Mouse (Mus musculus) heart, embryonic 15.5 days (tissue): ENCODE data around the gene Sesn2. TPM values are rescaled to one million over a fixed set of nuclear protein-coding genes. Genes with fewer than 3 reads are reported as not detected.
A peak's percentile ranks its signal among the peaks of the same experiment; 100 is the strongest.

Experiments used
- ATAC-seq: fragments of 200-750 bp; cut with Nextera tagmentation; replicated peaks from 2 replicates; pipeline ENCODE4 v1.8.0; 2017; ENCODE audit warnings: low read depth, moderate TSS enrichment; ENCODE audit not compliant: insufficient number of reproducible peaks, insufficient read depth, low FRiP score
- H3K27ac ChIP-seq: fragments of 300-500 bp; sonication (generic); 2 replicates; pipeline ENCODE4 v1.5.1; 2015; ENCODE audit warnings: mild to moderate bottlenecking, inconsistent platforms
- H3K27me3 ChIP-seq: fragments of 300-500 bp; sonication (generic); 2 replicates; pipeline ENCODE4 v1.6.1; 2015; ENCODE audit warnings: inconsistent platforms
- H3K36me3 ChIP-seq: fragments of 300-500 bp; sonication (generic); 2 replicates; pipeline ENCODE4 v1.6.1; 2015; ENCODE audit warnings: mild to moderate bottlenecking, inconsistent platforms
- H3K4me1 ChIP-seq: fragments of 300-500 bp; sonication (generic); replicated peaks from 2 replicates; pipeline ENCODE4 v1.6.1; 2015; ENCODE audit warnings: inconsistent platforms
- H3K4me2 ChIP-seq: fragments of 300-500 bp; sonication (generic); 2 replicates; pipeline ENCODE4 v1.6.1; 2015; ENCODE audit warnings: inconsistent platforms, mild to moderate bottlenecking, moderate library complexity
- H3K4me3 ChIP-seq: fragments of 300-500 bp; sonication (generic); 2 replicates; pipeline ENCODE4 v1.5.1; 2015; ENCODE audit warnings: mild to moderate bottlenecking, inconsistent platforms
- H3K9ac ChIP-seq: fragments of 300-500 bp; sonication (generic); 2 replicates; pipeline ENCODE4 v1.6.1; 2015; ENCODE audit warnings: mild to moderate bottlenecking, inconsistent platforms
- H3K9me3 ChIP-seq: fragments of 300-500 bp; sonication (generic); replicated peaks from 2 replicates; pipeline ENCODE4 v1.6.1; 2016; ENCODE audit warnings: inconsistent platforms
- WGBS: fragments of 180-500 bp; shearing (Covaris S2); methylation state at CpG from one replicate; pipeline ENCODE4 v1.1.7; 2015; ENCODE audit warnings: mixed read lengths; 5-methylcytosine and 5-hydroxymethylcytosine counted together
- polyA plus RNA-seq: library from polyadenylated mRNA; unstranded; fragments of >200 nt; fragmentation: Nextera tagmentation; extraction: Ambion mirVana; gene quantifications from 2 replicates; pipeline ENCODE4 v1.2.1, GENCODE M21; 2015

The Sesn2 gene
- polyA plus RNA-seq, 1 experiment from 2014 or later: 5.1 TPM

- no peaks in the 10 kb centered on the region for H3K27me3 ChIP-seq
- no peak overlapping the region for H3K9ac ChIP-seq
- no peaks in the 10 kb centered on the region for H3K36me3 ChIP-seq
- H3K9me3 ChIP-seq: no peaks in the 10 kb centered on the region
- no peak for ATAC-seq
- H3K4me3 ChIP-seq: no peak overlapping the region
- WGBS: 68% methylated on average over 13 of the region's 13 CpGs
- no peak overlapping the region for H3K27ac ChIP-seq
- H3K4me2 ChIP-seq: no peak overlapping the region
- H3K4me1 ChIP-seq: no peaks in the 10 kb centered on the region
Measured at GRCm38 (mm10) chr4:132475895-132476878, 34.1 kb downstream of the Sesn2 start.

DNA sequence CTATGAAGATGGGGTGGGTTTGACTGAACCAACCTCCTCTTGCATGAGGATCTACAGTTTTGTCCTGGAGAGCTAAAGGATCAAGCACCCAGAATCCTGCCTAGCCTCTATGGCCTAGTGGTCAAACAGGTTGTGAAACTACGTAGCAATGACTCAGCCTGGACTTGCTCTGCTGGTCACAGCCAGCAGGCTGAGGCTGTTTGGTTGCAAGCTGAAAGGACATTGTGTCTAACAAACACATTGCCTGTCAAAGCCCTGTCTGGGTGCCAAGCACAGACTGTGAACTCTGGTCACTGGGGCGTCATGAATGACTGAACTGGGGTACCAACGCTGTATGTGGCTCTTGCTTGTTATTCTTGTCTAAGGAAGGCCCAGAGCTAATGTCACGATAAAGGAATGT, 35.7 kb downstream of the Sesn2 start:
- 70% methylated on average over 4 of the region's 4 CpGs for WGBS
- Histone ChIP-seq H3K9ac (no peak overlapping the region), H3K4me1 (no peaks in the 10 kb centered on the region), H3K36me3 (no peaks in the 10 kb centered on the region), H3K27me3 (no peaks in the 10 kb centered on the region), H3K4me2 (no peak overlapping the region), H3K9me3 (no peaks in the 10 kb centered on the region), H3K27ac (no peak overlapping the region), H3K4me3 (no peak overlapping the region)
- no peak for ATAC-seq

DNA sequence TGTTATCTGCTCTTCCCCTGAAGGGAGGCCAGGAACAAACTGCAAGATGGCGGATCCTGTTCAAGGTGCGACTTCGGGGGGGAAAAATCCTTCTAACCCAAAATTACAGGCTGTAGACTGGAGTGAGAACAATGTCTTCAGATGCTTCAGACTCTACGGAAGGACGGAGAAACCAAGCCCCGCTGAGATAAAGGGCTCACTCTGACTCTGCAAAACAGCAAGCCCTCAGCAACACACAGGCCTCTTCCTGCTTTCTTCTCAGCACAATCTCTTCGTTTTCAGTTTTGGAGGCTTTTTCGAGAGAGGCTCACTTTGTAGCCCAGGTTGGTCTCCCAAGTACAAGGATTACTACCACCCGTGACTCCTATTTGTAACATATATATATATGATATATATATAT, 36.9 kb downstream of the Sesn2 start:
- H3K4me3 ChIP-seq: no peak overlapping the region
- no peaks in the 10 kb centered on the region for H3K27me3 ChIP-seq
- no peaks in the 10 kb centered on the region for H3K9me3 ChIP-seq
- no peak overlapping the region for H3K9ac ChIP-seq
- H3K4me2 ChIP-seq: no peak overlapping the region
- no peaks in the 10 kb centered on the region for H3K4me1 ChIP-seq
- ATAC-seq: no peak
- H3K36me3 ChIP-seq: no peaks in the 10 kb centered on the region
- 82% methylated on average over 9 of the region's 9 CpGs for WGBS
- no peak overlapping the region for H3K27ac ChIP-seq

DNA sequence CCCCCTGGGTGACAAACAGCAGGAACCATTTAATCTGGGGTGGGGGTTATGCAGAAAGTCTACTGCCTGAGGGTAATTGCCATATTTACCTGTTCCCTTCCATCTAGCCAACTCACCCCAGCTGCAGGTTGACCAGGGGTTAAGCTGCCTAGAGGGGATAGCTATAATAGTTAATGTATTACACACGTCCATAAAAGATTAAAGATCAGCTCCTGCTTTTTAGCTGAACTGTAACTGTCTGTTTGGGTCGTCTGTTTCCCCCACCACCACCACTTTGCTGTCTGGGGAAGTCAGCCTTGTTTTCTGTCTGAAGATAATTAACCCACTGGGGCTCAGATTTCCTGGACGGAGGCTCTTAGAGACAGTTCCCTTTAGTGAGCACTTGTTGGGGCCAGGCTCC, 40.4 kb downstream of the Sesn2 start:
- no peaks in the 10 kb centered on the region for H3K4me1 ChIP-seq
- no peak overlapping the region for H3K9ac ChIP-seq
- H3K4me3 ChIP-seq: no peak overlapping the region
- no peaks in the 10 kb centered on the region for H3K27me3 ChIP-seq
- no peak overlapping the region for H3K4me2 ChIP-seq
- H3K9me3 ChIP-seq: no peaks in the 10 kb centered on the region
- H3K27ac ChIP-seq: no peak overlapping the region
- H3K36me3 ChIP-seq: no peaks in the 10 kb centered on the region
- 19% methylated on average over 3 of the region's 3 CpGs for WGBS
- no peak for ATAC-seq

DNA sequence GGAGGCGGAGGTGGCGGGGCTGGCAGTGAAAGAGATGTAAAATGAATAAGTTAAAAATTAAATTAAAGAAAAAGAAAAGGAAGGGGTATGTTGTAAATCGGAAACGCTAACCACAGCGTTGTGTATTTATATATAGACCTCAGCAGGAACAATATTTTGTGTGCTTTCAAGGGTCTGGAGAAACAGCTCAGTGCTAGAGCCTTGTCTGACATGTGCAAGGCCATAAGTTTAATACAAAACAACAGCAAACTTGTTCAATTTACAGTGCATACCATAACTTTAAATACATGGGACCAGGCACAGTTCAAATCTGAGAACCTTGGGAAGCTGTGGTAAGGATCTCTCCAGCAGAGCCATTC, 46.1 kb downstream of the Sesn2 start:
- Histone ChIP-seq H3K9ac (peak overlapping the region; percentile 76; the same call in 1 of the 2 replicates), H3K9me3 (no peaks in the 10 kb centered on the region), H3K4me3 (peak overlapping the region; percentile 78), H3K27ac (peak overlapping the region; percentile 58), H3K4me1 (peaks cover 23% of the 10 kb centered on the region), H3K4me2 (peak overlapping the region; percentile 74), H3K36me3 (peaks cover 12% of the 10 kb centered on the region), H3K27me3 (no peaks in the 10 kb centered on the region)
- 2% methylated on average over 5 of the region's 5 CpGs for WGBS
- ATAC-seq: no peak

DNA sequence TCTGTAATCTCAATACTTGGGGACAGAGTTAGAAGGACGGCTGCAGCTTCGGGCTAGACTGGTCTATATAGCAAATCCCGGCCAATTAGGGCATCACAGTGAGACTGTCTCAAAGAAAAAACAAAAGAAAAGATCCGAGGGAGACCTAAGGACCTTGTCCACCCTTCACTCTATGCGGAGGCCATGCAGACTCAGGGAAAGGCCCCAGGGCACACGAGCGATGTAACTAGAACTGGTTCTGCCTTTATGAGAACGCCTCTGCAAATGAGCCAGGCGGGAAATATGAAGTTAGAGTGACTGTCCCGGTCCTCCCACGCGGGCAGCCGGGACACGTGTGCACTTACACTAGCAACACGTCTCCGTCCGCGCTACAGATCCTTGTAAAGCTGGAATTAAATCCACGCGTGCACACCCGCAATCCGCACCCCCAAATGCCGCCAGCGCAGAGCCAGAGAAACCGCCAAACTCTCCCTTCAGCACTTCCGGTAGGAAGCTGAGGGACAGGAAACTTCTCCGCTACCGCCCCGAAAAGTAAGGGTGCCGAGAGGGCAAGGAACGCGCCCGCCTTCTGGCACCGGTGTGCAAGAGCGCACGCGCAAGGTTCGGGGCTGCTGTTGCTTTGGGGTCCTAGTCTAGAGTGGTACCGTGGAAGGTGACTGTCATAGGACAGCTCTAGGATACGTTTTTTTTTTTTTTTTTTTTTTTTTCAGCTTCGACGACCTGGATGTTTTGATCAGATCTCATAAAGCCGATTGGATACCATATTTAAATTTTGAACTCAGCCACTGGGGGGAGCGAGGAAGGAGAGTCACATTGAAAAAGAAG, 46.7 kb downstream of the Sesn2 start, which contains the start of gene Med18:
Med18 (minus strand) TSS at position 492 of the 825 bp plus-strand sequence.
- H3K4me3 ChIP-seq: peak within 1 kb of the TSS; percentile 78
- no peaks in the 10 kb centered on the region for H3K27me3 ChIP-seq
- peak; percentile 91 for ATAC-seq
- peak within 1 kb of the TSS; percentile 74 for H3K4me2 ChIP-seq
- peaks cover 15% of the 10 kb centered on the region for H3K36me3 ChIP-seq
- under 1% methylated on average over 44 of the region's 44 CpGs for whole genome bisulfite sequencing
- peaks cover 23% of the 10 kb centered on the region for H3K4me1 ChIP-seq
- H3K9ac ChIP-seq: peak within 1 kb of the TSS; percentile 76
- peak within 1 kb of the TSS; percentile 58 for H3K27ac ChIP-seq
- no peaks in the 10 kb centered on the region for H3K9me3 ChIP-seq

DNA sequence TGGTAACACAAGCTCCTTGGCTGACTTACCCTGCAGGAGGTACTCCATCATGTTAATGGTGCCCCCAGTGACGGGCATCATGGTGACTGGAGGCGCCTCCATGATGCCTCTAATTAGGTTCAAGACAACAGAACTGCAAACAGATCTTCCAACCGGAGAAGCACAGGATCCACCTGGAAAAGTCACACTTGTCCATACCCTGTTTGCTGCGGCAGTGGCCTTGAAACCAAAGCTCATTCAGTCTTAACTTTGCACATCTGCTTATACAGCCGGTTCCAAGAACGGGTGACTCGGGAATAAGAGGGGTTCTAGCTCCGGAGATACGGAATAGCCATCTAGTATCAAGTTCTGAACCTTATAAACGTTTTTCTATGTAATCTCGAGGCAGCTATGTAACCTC, 47.5 kb downstream of the Sesn2 start:
- no peaks in the 10 kb centered on the region for H3K27me3 ChIP-seq
- WGBS: 8% methylated on average over 11 of the region's 11 CpGs
- H3K27ac ChIP-seq: no peak overlapping the region
- H3K4me1 ChIP-seq: peaks cover 23% of the 10 kb centered on the region
- no peaks in the 10 kb centered on the region for H3K9me3 ChIP-seq
- peak overlapping the region; percentile 76 for H3K9ac ChIP-seq
- peaks cover 21% of the 10 kb centered on the region for H3K36me3 ChIP-seq
- H3K4me3 ChIP-seq: peak overlapping the region; percentile 78
- no peak for ATAC-seq
- H3K4me2 ChIP-seq: peak overlapping the region; percentile 74

DNA sequence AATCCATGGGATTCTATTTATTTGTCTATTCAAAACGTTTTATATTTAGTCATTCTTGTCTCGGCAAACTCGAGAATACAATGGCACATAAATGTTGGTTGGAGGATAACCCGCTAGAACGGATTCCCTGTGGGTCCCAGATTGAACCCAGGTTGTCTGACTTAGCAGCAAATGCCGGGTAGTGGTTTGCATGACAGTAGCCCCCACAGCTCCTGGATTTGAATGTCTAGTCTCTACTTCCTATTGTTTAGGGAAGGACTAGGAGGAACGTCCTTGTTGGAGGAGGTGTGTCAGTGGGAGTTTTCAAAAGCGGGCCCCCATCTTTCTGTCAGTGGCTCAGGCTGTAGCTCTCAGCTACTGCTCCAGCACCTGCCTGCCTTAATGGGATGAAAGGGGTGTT, 50.1 kb downstream of the Sesn2 start:
- Histone ChIP-seq H3K4me3 (no peak overlapping the region), H3K27me3 (no peaks in the 10 kb centered on the region), H3K4me1 (peaks cover 23% of the 10 kb centered on the region), H3K27ac (no peak overlapping the region), H3K9ac (no peak overlapping the region), H3K36me3 (peaks cover 25% of the 10 kb centered on the region), H3K9me3 (no peaks in the 10 kb centered on the region), H3K4me2 (no peak overlapping the region)
- no peak for ATAC-seq
- WGBS: 85% methylated on average over 8 of the region's 8 CpGs

- WGBS: 90% methylated on average over 6 of the region's 6 CpGs
- Histone ChIP-seq H3K27me3 (no peaks in the 10 kb centered on the region), H3K9me3 (no peaks in the 10 kb centered on the region), H3K4me1 (no peaks in the 10 kb centered on the region), H3K4me3 (no peak overlapping the region), H3K27ac (no peak overlapping the region), H3K4me2 (no peak overlapping the region), H3K9ac (no peak overlapping the region), H3K36me3 (peaks cover 25% of the 10 kb centered on the region)
- no peak for ATAC-seq
Measured at GRCm38 (mm10) chr4:132455561-132455960, 54.7 kb downstream of the Sesn2 start.

GRCm38 (mm10) chr4:132455146-132455545, 55.2 kb downstream of the Sesn2 start:
- no peaks in the 10 kb centered on the region for H3K27me3 ChIP-seq
- no peak overlapping the region for H3K9ac ChIP-seq
- H3K4me1 ChIP-seq: no peaks in the 10 kb centered on the region
- no peak overlapping the region for H3K4me2 ChIP-seq
- no peak overlapping the region for H3K4me3 ChIP-seq
- 72% methylated on average over 3 of the region's 3 CpGs for WGBS
- H3K9me3 ChIP-seq: no peaks in the 10 kb centered on the region
- ATAC-seq: no peak
- no peak overlapping the region for H3K27ac ChIP-seq
- peaks cover 22% of the 10 kb centered on the region for H3K36me3 ChIP-seq

DNA sequence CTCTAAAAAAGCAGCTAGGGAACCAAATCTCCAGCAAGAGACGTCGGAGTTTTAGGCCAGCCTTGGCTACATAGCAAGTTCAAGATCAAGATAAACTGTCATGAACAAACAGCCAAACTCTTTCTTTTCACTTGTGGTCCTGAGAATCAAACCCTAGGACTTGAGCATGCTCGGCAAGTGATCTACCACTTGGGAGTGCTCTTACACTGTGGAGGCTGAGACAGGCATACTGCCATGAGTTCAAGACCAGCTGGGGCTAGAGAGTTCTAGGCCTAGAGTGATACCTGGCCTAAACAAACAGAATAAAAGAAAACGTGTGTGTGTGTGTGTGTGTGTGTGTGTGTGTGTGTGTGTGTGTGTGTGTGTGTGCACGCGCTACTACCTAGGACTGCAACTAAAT, 56.1 kb downstream of the Sesn2 start:
- no peaks in the 10 kb centered on the region for H3K9me3 ChIP-seq
- no peak overlapping the region for H3K27ac ChIP-seq
- no peaks in the 10 kb centered on the region for H3K27me3 ChIP-seq
- H3K36me3 ChIP-seq: peaks cover 13% of the 10 kb centered on the region
- no peak overlapping the region for H3K4me3 ChIP-seq
- H3K9ac ChIP-seq: no peak overlapping the region
- H3K4me2 ChIP-seq: no peak overlapping the region
- ATAC-seq: no peak
- no peaks in the 10 kb centered on the region for H3K4me1 ChIP-seq
- 79% methylated on average over 6 of the region's 6 CpGs for WGBS
